Mouse (Mus musculus): ENCODE results near the gene Ankrd40. TPM values are rescaled to one million over a fixed set of nuclear protein-coding genes. Genes with fewer than 3 reads are reported as not detected.
A peak's percentile ranks its signal among the peaks of the same experiment; 100 is the strongest.

Gene Ankrd40
- total RNA-seq, 2 experiments from 2014 or later: 263 to 301 TPM

GRCm38 (mm10) chr11:94347063-94347575, 19.3 kb downstream of the Ankrd40 start:
- no peak for DNase-seq
- intact Hi-C loops (cut with DNase I): no loop called here

GRCm38 (mm10) chr11:94349839-94350238, 22.0 kb downstream of the Ankrd40 start:
- intact Hi-C loops (cut with DNase I): no loop called here
- no peak for DNase-seq

- intact Hi-C loops (cut with DNase I): no loop called here
- no peak for DNase-seq
Observed at GRCm38 (mm10) chr11:94350337-94350736, 22.5 kb downstream of the Ankrd40 start.

- DNase-seq: no peak
- intact Hi-C loops (cut with DNase I): no loop called here
Observed at GRCm38 (mm10) chr11:94351094-94351493, 23.3 kb downstream of the Ankrd40 start.

- intact Hi-C loops (cut with DNase I): no loop called here
- DNase-seq: no peak
Observed at GRCm38 (mm10) chr11:94355521-94356217, 27.9 kb downstream of the Ankrd40 start.

GRCm38 (mm10) chr11:94359168-94359567, 31.4 kb downstream of the Ankrd40 start:
- DNase-seq: no peak
- intact Hi-C loops (cut with DNase I): no loop called here

- intact Hi-C loops (cut with DNase I): no loop called here
- no peak for DNase-seq
Observed at GRCm38 (mm10) chr11:94361166-94361870, 33.5 kb downstream of the Ankrd40 start.

- intact Hi-C loops (cut with DNase I): no loop called here
- DNase-seq: no peak
Observed at GRCm38 (mm10) chr11:94362101-94362500, 34.3 kb downstream of the Ankrd40 start.

- intact Hi-C loops (cut with DNase I): no loop called here
- no peak for DNase-seq
Observed at GRCm38 (mm10) chr11:94363690-94364089, 35.9 kb downstream of the Ankrd40 start.

GRCm38 (mm10) chr11:94365340-94365739, 37.5 kb downstream of the Ankrd40 start:
- intact Hi-C loops (cut with DNase I): no loop called here
- no peak for DNase-seq

- DNase-seq: no peak
- intact Hi-C loops (cut with DNase I): no loop called here
Observed at GRCm38 (mm10) chr11:94369981-94370380, 42.2 kb downstream of the Ankrd40 start.

- no peak for DNase-seq
- intact Hi-C loops (cut with DNase I): no loop called here
Observed at GRCm38 (mm10) chr11:94370809-94371208, 43.0 kb downstream of the Ankrd40 start.

- intact Hi-C loops (cut with DNase I): no loop called here
- DNase-seq: no peak
Observed at GRCm38 (mm10) chr11:94374276-94374948, 46.6 kb downstream of the Ankrd40 start.

GRCm38 (mm10) chr11:94379061-94379460, 51.3 kb downstream of the Ankrd40 start:
- intact Hi-C loops (cut with DNase I): no loop called here
- DNase-seq: no peak

GRCm38 (mm10) chr11:94379736-94380135, 51.9 kb downstream of the Ankrd40 start:
- no peak for DNase-seq
- intact Hi-C loops (cut with DNase I): no loop called here

- DNase-seq: peak; percentile 32 to 54
- intact Hi-C loops (cut with DNase I): no loop called here
Observed at GRCm38 (mm10) chr11:94385977-94386771, 58.4 kb downstream of the Ankrd40 start.

GRCm38 (mm10) chr11:94387756-94388155, 60.0 kb downstream of the Ankrd40 start:
- DNase-seq: no peak
- intact Hi-C loops (cut with DNase I): no loop called here

GRCm38 (mm10) chr11:94389021-94389420, 61.2 kb downstream of the Ankrd40 start:
- DNase-seq: no peak
- intact Hi-C loops (cut with DNase I): no loop called here

GRCm38 (mm10) chr11:94389724-94390396, 62.1 kb downstream of the Ankrd40 start:
- DNase-seq: no peak
- intact Hi-C loops (cut with DNase I): no loop called here

- intact Hi-C loops (cut with DNase I): no loop called here
- no peak for DNase-seq
Observed at GRCm38 (mm10) chr11:94390825-94391224, 63.0 kb downstream of the Ankrd40 start.
